Mouse (Mus musculus) CH12.LX (cell line): Measurements from ENCODE around the gene Klhl12. TPM values are rescaled to one million over a fixed set of nuclear protein-coding genes. Genes with fewer than 3 reads are reported as not detected.
"Not testable (repeated sequence)": the region's sequence is repeated elsewhere in the genome, so short reads cannot be mapped to it uniquely, and the experiment has no call there.

Source experiments
- DNase-seq: peaks from one replicate; pipeline ENCODE4 v3.0.0-alpha.2; 2013; ENCODE audit errors: extremely low read depth
- H3K27ac ChIP-seq: 2 replicates; pipeline ENCODE4 v1.5.1; 2012; ENCODE audit warnings: low read depth, mild to moderate bottlenecking, control low read depth, moderate library complexity; ENCODE audit not compliant: insufficient read depth
- H3K27me3 ChIP-seq: replicated peaks from 2 replicates; pipeline ENCODE3; 2012; ENCODE audit warnings: inconsistent platforms
- H3K36me3 ChIP-seq, 2 experiments: replicated peaks in 1 of 2; 2 replicates each; pipeline versions ENCODE3 to v1.6.1; 2012; ENCODE audit warnings: inconsistent platforms in 1 of 2, low read length in 1 of 2, mild to moderate bottlenecking in 1 of 2, mixed read lengths in 1 of 2, moderate library complexity in 1 of 2; ENCODE audit not compliant: control insufficient read depth in 1 of 2, insufficient read depth in 1 of 2
- H3K4me1 ChIP-seq, 2 experiments: 2 replicates each; pipeline ENCODE4 v1.6.1; 2012; ENCODE audit warnings: inconsistent platforms in 1 of 2, moderate library complexity in 1 of 2; ENCODE audit not compliant: insufficient read depth in 2 of 2, control insufficient read depth in 1 of 2
- H3K4me2 ChIP-seq: 2 replicates; pipeline ENCODE4 v1.6.1; 2012; ENCODE audit warnings: low read depth, mild to moderate bottlenecking, control low read depth; ENCODE audit not compliant: poor library complexity, insufficient read depth, severe bottlenecking
- H3K4me3 ChIP-seq, 3 experiments: fragments of 150-350 bp in 1 of 3; sonication (generic) in 1 of 3; replicated peaks in 1 of 3; 2 replicates each; pipeline versions ENCODE3 to v1.5.1; 2011 to 2012; ENCODE audit warnings: low read depth in 2 of 3, low read length in 2 of 3, mild to moderate bottlenecking in 2 of 3, moderate library complexity in 2 of 3, control low read depth in 1 of 3, improper control_type of control experiment in 1 of 3, inconsistent platforms in 1 of 3, mixed read lengths in 1 of 3; ENCODE audit not compliant: poor library complexity in 1 of 3
- H3K79me2 ChIP-seq: replicated peaks from 2 replicates; pipeline ENCODE4 v1.6.1; 2012; ENCODE audit warnings: mild to moderate bottlenecking, moderate library complexity; ENCODE audit not compliant: control insufficient read depth, poor library complexity, insufficient read depth, severe bottlenecking; ENCODE audit errors: extremely low read depth
- H3K9ac ChIP-seq: 2 replicates; pipeline ENCODE4 v1.6.1; 2012; ENCODE audit warnings: low read depth, mild to moderate bottlenecking, control low read depth, moderate library complexity; ENCODE audit not compliant: insufficient read depth
- H3K9me3 ChIP-seq: replicated peaks from 2 replicates; pipeline ENCODE3; 2012; ENCODE audit warnings: low read length, inconsistent platforms, mixed read lengths
- CHD1 ChIP-seq: IDR thresholded peaks from 2 replicates; pipeline ENCODE4 v1.6.1; 2012; ENCODE audit warnings: low read depth, low read length, improper control_type of control experiment, inconsistent platforms
- CTCF ChIP-seq, 2 experiments: IDR thresholded peaks in 1 of 2; conservative IDR thresholded peaks in 1 of 2; 2 replicates each; pipeline ENCODE4 v1.5.1; 2011 to 2012; ENCODE audit warnings: low read depth in 2 of 2, low read length in 2 of 2, improper control_type of control experiment in 1 of 2, inconsistent platforms in 1 of 2, mild to moderate bottlenecking in 1 of 2, moderate library complexity in 1 of 2
- E2F4 ChIP-seq: IDR thresholded peaks from 2 replicates; pipeline ENCODE4 v1.6.1; 2011; ENCODE audit warnings: low read depth, low read length, improper control_type of control experiment; ENCODE audit not compliant: insufficient replicate concordance
- ELF1 ChIP-seq: IDR thresholded peaks from 2 replicates; pipeline ENCODE4 v1.6.1; 2014; ENCODE audit warnings: low read depth, mild to moderate bottlenecking, inconsistent platforms, low read length, improper control_type of control experiment
- EP300 ChIP-seq: IDR thresholded peaks from 2 replicates; pipeline ENCODE4 v1.6.1; 2011; ENCODE audit warnings: low read length, improper control_type of control experiment
- ETS1 ChIP-seq: conservative IDR thresholded peaks from 2 replicates; pipeline ENCODE4 v1.6.1; 2012; ENCODE audit warnings: low read depth, mild to moderate bottlenecking, inconsistent platforms, low read length, improper control_type of control experiment, moderate library complexity
- HCFC1 ChIP-seq: IDR thresholded peaks from 2 replicates; pipeline ENCODE4 v1.6.1; 2012; ENCODE audit warnings: low read depth, mild to moderate bottlenecking, inconsistent platforms, low read length, improper control_type of control experiment
- IRF4 ChIP-seq: IDR thresholded peaks from 2 replicates; pipeline ENCODE4 v1.6.1; 2014; ENCODE audit warnings: low read depth, mild to moderate bottlenecking, inconsistent platforms, low read length, improper control_type of control experiment
- JUN ChIP-seq: IDR thresholded peaks from 2 replicates; pipeline ENCODE4 v1.6.1; 2011; ENCODE audit warnings: low read depth, mild to moderate bottlenecking, low read length, improper control_type of control experiment, moderate library complexity; ENCODE audit not compliant: insufficient read depth
- JUND ChIP-seq: conservative IDR thresholded peaks from 2 replicates; pipeline ENCODE4 v1.6.1; 2011; ENCODE audit warnings: low read depth, low read length, improper control_type of control experiment
- MAFK ChIP-seq: IDR thresholded peaks from 2 replicates; pipeline ENCODE4 v1.6.1; 2011; ENCODE audit warnings: low read length, improper control_type of control experiment; ENCODE audit not compliant: insufficient replicate concordance
- MAX ChIP-seq: IDR thresholded peaks from 2 replicates; pipeline ENCODE4 v1.6.1; 2011; ENCODE audit warnings: low read length, improper control_type of control experiment
- MAZ ChIP-seq: IDR thresholded peaks from 2 replicates; pipeline ENCODE4 v1.6.1; 2012; ENCODE audit warnings: low read depth, mild to moderate bottlenecking, inconsistent platforms, low read length, improper control_type of control experiment, moderate library complexity
- MEF2A ChIP-seq: IDR thresholded peaks from 2 replicates; pipeline ENCODE4 v1.6.1; 2014; ENCODE audit warnings: low read depth, mild to moderate bottlenecking, inconsistent platforms, low read length, improper control_type of control experiment, borderline replicate concordance
- NELFE ChIP-seq: IDR thresholded peaks from 2 replicates; pipeline ENCODE4 v1.6.1; 2011; ENCODE audit warnings: low read depth, low read length, improper control_type of control experiment
- PAX5 ChIP-seq: IDR thresholded peaks from 2 replicates; pipeline ENCODE4 v1.6.1; 2012; ENCODE audit warnings: low read length, inconsistent platforms, mixed read lengths
- POLR2A ChIP-seq: IDR thresholded peaks from 2 replicates; pipeline ENCODE4 v1.6.1; 2011; ENCODE audit warnings: low read depth, mild to moderate bottlenecking, improper control_type of control experiment, low read length
- POLR2AphosphoS2 ChIP-seq: IDR thresholded peaks from 2 replicates; pipeline ENCODE4 v1.6.1; 2011; ENCODE audit warnings: low read depth, low read length, improper control_type of control experiment
- RAD21 ChIP-seq: IDR thresholded peaks from 2 replicates; pipeline ENCODE4 v1.6.1; 2011; ENCODE audit warnings: low read depth, mild to moderate bottlenecking, low read length, improper control_type of control experiment, moderate library complexity
- SIN3A ChIP-seq: IDR thresholded peaks from 2 replicates; pipeline ENCODE4 v1.6.1; 2012; ENCODE audit warnings: low read length, improper control_type of control experiment, inconsistent platforms
- TCF12 ChIP-seq: IDR thresholded peaks from 2 replicates; pipeline ENCODE4 v1.6.1; 2014; ENCODE audit warnings: low read depth, mild to moderate bottlenecking, inconsistent platforms, low read length, improper control_type of control experiment
- UBTF ChIP-seq: IDR thresholded peaks from 2 replicates; pipeline ENCODE4 v1.6.1; 2012; ENCODE audit warnings: low read depth, mild to moderate bottlenecking, inconsistent platforms, low read length, improper control_type of control experiment, moderate library complexity
- USF2 ChIP-seq: conservative IDR thresholded peaks from 2 replicates; pipeline ENCODE4 v1.6.1; 2011; ENCODE audit warnings: low read depth, low read length, improper control_type of control experiment
- ZKSCAN1 ChIP-seq: IDR thresholded peaks from 2 replicates; pipeline ENCODE4 v1.6.1; 2012; ENCODE audit warnings: low read depth, inconsistent platforms, low read length, improper control_type of control experiment, borderline replicate concordance
- dilution Hi-C: fragments of 300-500 bp; cut with MboI; formaldehyde crosslinking; loops from 2 replicates; pipeline ENCODE4 v1.14.3; 2020; ENCODE audit warnings: low sequenced_read_pairs; ENCODE audit not compliant: extremely low pct_unique_long_range_greater_than_20kb, extremely low pct_ligation_motif_present
- in situ Hi-C: fragments of 300-500 bp; cut with MboI; formaldehyde crosslinking; loops from 3 replicates; pipeline ENCODE4 v1.14.3; 2019; ENCODE audit warnings: low sequenced_read_pairs, low pct_ligation_motif_present, low pct_unique_long_range_greater_than_20kb, mixed read lengths
- polyA plus RNA-seq: library from polyadenylated mRNA; unstranded; fragments of >175 nt; gene quantifications from 2 replicates; pipeline ENCODE4 v1.2.1, GENCODE M21; 2012; ENCODE audit warnings: low read depth; ENCODE audit not compliant: insufficient read length
- total RNA-seq, 2 experiments: library from RNA; depleted of rRNA; stranded (reverse); fragments of 300-350 nt in 1 of 2; fragments of >200 nt in 1 of 2; gene quantifications; 2 replicates each; pipeline ENCODE4 v1.2.3; 2012 to 2014

The Klhl12 gene
- total and polyA plus RNA-seq, 3 experiments, result 17.6 to 20.8 (median 19.1) TPM

GRCm38 (mm10) chr1:134442394-134442793 is 12.9 kb upstream of the Klhl12 start:
- dilution Hi-C loops (no loop called here), in situ Hi-C loops (no loop called here)
- H3K27ac ChIP-seq, result no peak overlapping the region

GRCm38 (mm10) chr1:134443288-134443687 is 12.0 kb upstream of the Klhl12 start:
- not testable (repeated sequence) for H3K9me3 ChIP-seq

More at GRCm38 (mm10) chr1:134442394-134442793, 12.9 kb upstream of the Klhl12 start:
- no peak for TF ChIP-seq MAX
- TF ChIP-seq TCF12, result no peak
- TF ChIP-seq EP300, result no peak
- no peak for TF ChIP-seq CHD1
- no peak for TF ChIP-seq HCFC1
- TF ChIP-seq RAD21, result no peak
- TF ChIP-seq NELFE, result no peak
- no peak for TF ChIP-seq CTCF (conservative IDR thresholded peaks at IDR 0.05 in 1 of 2, IDR thresholded peaks at IDR 0.05 in 1 of 2; ENCODE audit: low read depth in 2 of 2, low read length in 2 of 2)
- no peak for TF ChIP-seq USF2
- TF ChIP-seq MEF2A, result no peak
- no peak for TF ChIP-seq IRF4
- TF ChIP-seq ETS1, result no peak
- TF ChIP-seq, all 38 proteins: peak for 0
- no peaks in the 10 kb centered on the region for H3K9me3 ChIP-seq
- H3K79me2 ChIP-seq, result no peaks in the 10 kb centered on the region
- H3K36me3 ChIP-seq, result peaks cover 0 to 28% of the 10 kb centered on the region in 2 experiments
- no peaks in the 10 kb centered on the region for H3K27me3 ChIP-seq
- H3K9ac ChIP-seq, result no peak overlapping the region
- no peak for DNase-seq
- peaks cover 0 to 7% of the 10 kb centered on the region in 2 experiments; a peak in 1 of 4 replicates for H3K4me1 ChIP-seq
- no peak overlapping the region for H3K4me3 ChIP-seq
- H3K4me2 ChIP-seq, result no peak overlapping the region

GRCm38 (mm10) chr1:134445418-134445817 is 9.9 kb upstream of the Klhl12 start:
- Histone ChIP-seq H3K9ac (no peak overlapping the region), H3K36me3 (peaks cover 0 to 28% of the 10 kb centered on the region in 2 experiments), H3K4me1 (no peaks in the 10 kb centered on the region)
- DNase-seq, result no peak
- dilution Hi-C loops (no loop called here), in situ Hi-C loops (no loop called here)
- TF ChIP-seq MAFK (no peak), MAX (no peak), SIN3A (no peak), ZKSCAN1 (no peak), PAX5 (no peak), JUN (no peak), ELF1 (no peak), JUND (no peak), E2F4 (no peak), POLR2AphosphoS2 (no peak), MAZ (no peak), NELFE (no peak), POLR2A (no peak), CTCF (conservative IDR thresholded peaks at IDR 0.05 in 1 of 2, IDR thresholded peaks at IDR 0.05 in 1 of 2; ENCODE audit: low read depth in 2 of 2, low read length in 2 of 2) (no peak), UBTF (no peak)
- TF ChIP-seq, all 38 proteins: peak for 0
- H3K9me3 ChIP-seq, result no peaks in the 10 kb centered on the region
- no peak overlapping the region for H3K4me2 ChIP-seq
- H3K27me3 ChIP-seq, result no peaks in the 10 kb centered on the region
- no peak overlapping the region for H3K27ac ChIP-seq
- H3K4me3 ChIP-seq, result no peak overlapping the region
- H3K79me2 ChIP-seq, result no peaks in the 10 kb centered on the region

More at GRCm38 (mm10) chr1:134443288-134443687, 12.0 kb upstream of the Klhl12 start:
- H3K79me2 ChIP-seq, H3K4me2 ChIP-seq, H3K4me1 ChIP-seq, H3K4me3 ChIP-seq, H3K9ac ChIP-seq, in situ Hi-C loops, dilution Hi-C loops, H3K27ac ChIP-seq, H3K27me3 ChIP-seq, DNase-seq: not testable (repeated sequence)
- H3K36me3 ChIP-seq, result peaks cover 0 to 27% of the 10 kb centered on the region in 2 experiments
